Mouse (Mus musculus) ES-E14 (cell line): Measurements from ENCODE around the gene Lhx2. TPM values are rescaled to one million over a fixed set of nuclear protein-coding genes. Genes with fewer than 3 reads are reported as not detected.

Source experiments
- DNase-seq: peaks from one replicate; pipeline ENCODE4 v3.0.0-alpha.2; 2013; ENCODE audit warnings: low read depth, low spot score
- H3K27ac ChIP-seq: 2 replicates; pipeline ENCODE4 v1.5.1; 2012; ENCODE audit warnings: low read depth, mild to moderate bottlenecking, low read length, moderate library complexity, mixed read lengths; ENCODE audit not compliant: poor library complexity, insufficient read depth, severe bottlenecking
- H3K36me3 ChIP-seq: 2 replicates; pipeline ENCODE4 v1.6.1; 2012; ENCODE audit warnings: mild to moderate bottlenecking, low read length, moderate library complexity, mixed read lengths; ENCODE audit not compliant: control insufficient read depth, poor library complexity, insufficient read depth, severe bottlenecking
- H3K4me1 ChIP-seq, 2 experiments: fragments of 150-350 bp in 1 of 2; sonication (generic) in 1 of 2; 2 replicates each; pipeline ENCODE4 v1.6.1; 2012; ENCODE audit warnings: low read length in 2 of 2, mild to moderate bottlenecking in 1 of 2, mixed read lengths in 1 of 2; ENCODE audit not compliant: control insufficient read depth in 2 of 2, insufficient read depth in 2 of 2, poor library complexity in 1 of 2
- H3K4me3 ChIP-seq, 2 experiments: fragments of 150-350 bp in 1 of 2; sonication (generic) in 1 of 2; 2 replicates each; pipeline ENCODE4 v1.5.1; 2012; ENCODE audit warnings: low read length in 2 of 2, low read depth in 1 of 2, mild to moderate bottlenecking in 1 of 2, mixed read lengths in 1 of 2; ENCODE audit not compliant: insufficient read depth in 1 of 2, poor library complexity in 1 of 2, severe bottlenecking in 1 of 2
- H3K9ac ChIP-seq: 2 replicates; pipeline ENCODE4 v1.6.1; 2012; ENCODE audit warnings: low read depth, mild to moderate bottlenecking, low read length, mixed read lengths; ENCODE audit not compliant: poor library complexity, insufficient read depth, severe bottlenecking
- H3K9me3 ChIP-seq: fragments of 150-350 bp; sonication (generic); 2 replicates; pipeline ENCODE4 v1.6.1; 2012; ENCODE audit warnings: low read depth, mild to moderate bottlenecking, low read length; ENCODE audit not compliant: control insufficient read depth, insufficient read depth
- CHD2 ChIP-seq: IDR thresholded peaks from 2 replicates; pipeline ENCODE4 v1.6.1; 2014; ENCODE audit warnings: mild to moderate bottlenecking, low read depth, low read length, inconsistent platforms
- HCFC1 ChIP-seq: IDR thresholded peaks from 2 replicates; pipeline ENCODE4 v1.6.1; 2012; ENCODE audit warnings: low read length, inconsistent platforms, borderline replicate concordance; ENCODE audit not compliant: insufficient read depth
- MAFK ChIP-seq: IDR thresholded peaks from 2 replicates; pipeline ENCODE4 v1.6.1; 2014; ENCODE audit warnings: mild to moderate bottlenecking, low read depth, low read length, inconsistent platforms; ENCODE audit not compliant: insufficient read depth
- ZC3H11A ChIP-seq: IDR thresholded peaks from 2 replicates; pipeline ENCODE4 v1.6.1; 2012; ENCODE audit warnings: low read depth, mild to moderate bottlenecking, inconsistent platforms, low read length, borderline replicate concordance
- ZNF384 ChIP-seq: IDR thresholded peaks from 2 replicates; pipeline ENCODE4 v1.6.1; 2012; ENCODE audit warnings: low read depth, low read length, inconsistent platforms
- in situ Hi-C, 2 experiments: fragments of 600-800 bp; cut with MboI; formaldehyde crosslinking; loops; one replicate each; pipeline ENCODE4 v1.15.1; 2025; ENCODE audit warnings: low sequenced_read_pairs in 2 of 2, inconsistent platforms in 1 of 2; ENCODE audit not compliant: unreplicated experiment in 2 of 2
- total RNA-seq: library from RNA; depleted of rRNA; stranded (reverse); fragments of 300-350 nt; gene quantifications from 2 replicates; pipeline ENCODE4 v1.2.3, GENCODE M21; 2012

Lhx2 gene
- total RNA-seq, 1 experiment, result 0.36 TPM

GRCm38 (mm10) chr2:38397306-38397705, 58.2 kb downstream of the Lhx2 start:
- in situ Hi-C loops, result no loop called here
- Histone ChIP-seq H3K4me3 (no peak overlapping the region), H3K36me3 (no peaks in the 10 kb centered on the region), H3K4me1 (peaks cover 0 to 10% of the 10 kb centered on the region in 2 experiments; a peak in 2 of 4 replicates), H3K9ac (no peak overlapping the region), H3K9me3 (no peaks in the 10 kb centered on the region), H3K27ac (no peak overlapping the region)
- TF ChIP-seq HCFC1, result no peak
- no peak for TF ChIP-seq CHD2
- no peak for TF ChIP-seq ZNF384
- TF ChIP-seq ZC3H11A, result no peak
- TF ChIP-seq MAFK, result no peak
- DNase-seq, result no peak

- TF ChIP-seq MAFK, result no peak
- TF ChIP-seq HCFC1, result no peak
- no peak for TF ChIP-seq ZNF384
- TF ChIP-seq ZC3H11A, result no peak
- no peak for TF ChIP-seq CHD2
- no peaks in the 10 kb centered on the region for H3K36me3 ChIP-seq
- in situ Hi-C loops, result no loop called here
- H3K9ac ChIP-seq, result no peak overlapping the region
- H3K4me1 ChIP-seq, result peaks cover 0 to 12% of the 10 kb centered on the region in 2 experiments; a peak in 2 of 4 replicates
- no peak overlapping the region for H3K27ac ChIP-seq
- H3K4me3 ChIP-seq, result no peak overlapping the region
- H3K9me3 ChIP-seq, result no peaks in the 10 kb centered on the region
- DNase-seq, result no peak
Observed at GRCm38 (mm10) chr2:38397882-38398281, 58.8 kb downstream of the Lhx2 start.

- H3K9me3 ChIP-seq, result no peaks in the 10 kb centered on the region
- peaks cover 0 to 7% of the 10 kb centered on the region in 2 experiments; a peak in 2 of 4 replicates for H3K4me1 ChIP-seq
- no peak overlapping the region for H3K9ac ChIP-seq
- H3K27ac ChIP-seq, result no peak overlapping the region
- in situ Hi-C loops, result no loop called here
- no peak for TF ChIP-seq CHD2
- TF ChIP-seq MAFK, result no peak
- no peak for TF ChIP-seq ZNF384
- no peak for TF ChIP-seq HCFC1
- TF ChIP-seq ZC3H11A, result no peak
- H3K36me3 ChIP-seq, result no peaks in the 10 kb centered on the region
- no peak for DNase-seq
- 0 out of 4 replicates have a peak overlapping the region, but pooled peaks of 1 of the 2 experiments have one; percentile 48 for H3K4me3 ChIP-seq
Observed at GRCm38 (mm10) chr2:38402611-38403010, 63.5 kb downstream of the Lhx2 start.

GRCm38 (mm10) chr2:38403231-38403630, 64.2 kb downstream of the Lhx2 start:
- peak overlapping the region; percentile 18 to 48 for H3K4me3 ChIP-seq

More at GRCm38 (mm10) chr2:38403231-38403630, 64.2 kb downstream of the Lhx2 start:
- no peak for DNase-seq
- no peak for TF ChIP-seq CHD2
- no peak for TF ChIP-seq ZNF384
- TF ChIP-seq MAFK, result no peak
- no peak for TF ChIP-seq HCFC1
- no peak for TF ChIP-seq ZC3H11A
- H3K9ac ChIP-seq, result no peak overlapping the region
- in situ Hi-C loops, result no loop called here
- H3K4me1 ChIP-seq, result peaks cover 0 to 4% of the 10 kb centered on the region in 2 experiments; a peak in 2 of 4 replicates
- H3K36me3 ChIP-seq, result no peaks in the 10 kb centered on the region
- H3K27ac ChIP-seq, result no peak overlapping the region
- H3K9me3 ChIP-seq, result no peaks in the 10 kb centered on the region
